Mouse (Mus musculus) myocyte (in vitro differentiated cells): Measurements from ENCODE around the gene Nosip. TPM values are rescaled to one million over a fixed set of nuclear protein-coding genes. Genes with fewer than 3 reads are reported as not detected.

ENCODE experiments used
- H3K27me3 ChIP-seq: one replicate; pipeline ENCODE4 v1.6.1; 2011; ENCODE audit not compliant: control insufficient read depth, insufficient read depth, insufficient read length
- H3K36me3 ChIP-seq: one replicate; pipeline ENCODE4 v1.6.1; 2011; ENCODE audit not compliant: control insufficient read depth, insufficient read depth
- H3K4me2 ChIP-seq: one replicate; pipeline ENCODE4 v1.6.1; 2011; ENCODE audit warnings: low read depth, control low read depth
- H3K4me3 ChIP-seq: one replicate; pipeline ENCODE4 v1.5.1; 2011; ENCODE audit warnings: mild to moderate bottlenecking, control low read depth, moderate library complexity
- H3K79me2 ChIP-seq: one replicate; pipeline ENCODE4 v1.6.1; 2011; ENCODE audit not compliant: control insufficient read depth, insufficient read depth
- H3ac ChIP-seq: one replicate; pipeline ENCODE4 v1.6.1; 2011; ENCODE audit not compliant: control insufficient read depth, insufficient read length
- CEBPB ChIP-seq: IDR thresholded peaks from 2 replicates; pipeline ENCODE4 v1.6.1; 2011; ENCODE audit warnings: mild to moderate bottlenecking, moderate library complexity; ENCODE audit not compliant: poor library complexity, insufficient read depth, severe bottlenecking
- E2F4 ChIP-seq: IDR thresholded peaks from one replicate; pipeline ENCODE4 v1.6.1; 2011; ENCODE audit warnings: mild to moderate bottlenecking, control low read depth, moderate library complexity; ENCODE audit not compliant: insufficient read depth
- MAX ChIP-seq: IDR thresholded peaks from one replicate; pipeline ENCODE4 v1.6.1; 2011; ENCODE audit warnings: low read depth, mild to moderate bottlenecking, control low read depth
- MYOD1 ChIP-seq, 3 experiments: IDR thresholded peaks; one replicate each; pipeline ENCODE4 v1.6.1; 2011; ENCODE audit warnings: control low read depth in 2 of 3, low read depth in 2 of 3, mild to moderate bottlenecking in 2 of 3, moderate library complexity in 1 of 3; ENCODE audit not compliant: insufficient read length in 2 of 3, control insufficient read depth in 1 of 3
- MYOG ChIP-seq, 3 experiments: IDR thresholded peaks; one replicate each; pipeline ENCODE4 v1.6.1; 2011; ENCODE audit warnings: control low read depth in 2 of 3, low read depth in 2 of 3, mild to moderate bottlenecking in 2 of 3; ENCODE audit not compliant: insufficient read length in 2 of 3, control insufficient read depth in 1 of 3, insufficient read depth in 1 of 3
- POLR2A ChIP-seq: IDR thresholded peaks from one replicate; pipeline ENCODE4 v1.6.1; 2011; ENCODE audit warnings: low read depth, mild to moderate bottlenecking, control low read depth, moderate library complexity; ENCODE audit not compliant: insufficient read length
- POLR2AphosphoS2 ChIP-seq: IDR thresholded peaks from one replicate; pipeline ENCODE4 v1.6.1; 2011; ENCODE audit warnings: low read depth, control low read depth; ENCODE audit not compliant: insufficient read length
- REST ChIP-seq: IDR thresholded peaks from one replicate; pipeline ENCODE4 v1.6.1; 2011; ENCODE audit warnings: mild to moderate bottlenecking, control low read depth, moderate library complexity; ENCODE audit not compliant: insufficient read depth, insufficient read length
- SRF ChIP-seq: IDR thresholded peaks from one replicate; pipeline ENCODE4 v1.6.1; 2011; ENCODE audit warnings: low read depth; ENCODE audit not compliant: control insufficient read depth, insufficient read length
- TCF12 ChIP-seq: IDR thresholded peaks from one replicate; pipeline ENCODE4 v1.6.1; 2011; ENCODE audit warnings: mild to moderate bottlenecking, control low read depth; ENCODE audit not compliant: poor library complexity, insufficient read depth, severe bottlenecking
- TCF3 ChIP-seq: IDR thresholded peaks from one replicate; pipeline ENCODE4 v1.6.1; 2011; ENCODE audit warnings: low read depth, control low read depth; ENCODE audit not compliant: insufficient read length
- USF1 ChIP-seq: IDR thresholded peaks from one replicate; pipeline ENCODE4 v1.6.1; 2011; ENCODE audit warnings: low read depth, mild to moderate bottlenecking, control low read depth, moderate library complexity
- polyA plus RNA-seq: library from polyadenylated mRNA; unstranded; fragments of >200 nt; fragmentation: generic; extraction: Trizol; gene quantifications from one replicate; pipeline ENCODE4 v1.2.1, GENCODE M21; 2012; ENCODE audit warnings: missing spikeins

Gene Nosip
- polyA plus RNA-seq, 1 experiment, result 66.1 TPM

GRCm38 (mm10) chr7:45048923-45049657 lies 13.1 kb upstream of the Nosip start:
- Histone ChIP-seq H3K4me3 (no peak overlapping the region), H3ac (no peak overlapping the region), H3K79me2 (peaks cover 13% of the 10 kb centered on the region), H3K4me2 (no peak overlapping the region), H3K27me3 (no peaks in the 10 kb centered on the region), H3K36me3 (peaks cover 4% of the 10 kb centered on the region)
- no peak for TF ChIP-seq REST
- no peak for TF ChIP-seq MAX
- TF ChIP-seq TCF12, result no peak
- no peak for TF ChIP-seq E2F4
- TF ChIP-seq POLR2AphosphoS2, result no peak
- TF ChIP-seq USF1, result no peak
- no peak for TF ChIP-seq CEBPB
- TF ChIP-seq MYOG (IDR thresholded peaks at IDR 0.05; ENCODE audit: control insufficient read depth in 1 of 3, insufficient read depth in 1 of 3, insufficient read length in 2 of 3, low read depth in 2 of 3), result no peak
- no peak for TF ChIP-seq SRF

- Histone ChIP-seq H3K27me3 (no peaks in the 10 kb centered on the region), H3ac (no peak overlapping the region), H3K79me2 (peaks cover 13% of the 10 kb centered on the region), H3K4me2 (peak overlapping the region; percentile 98), H3K36me3 (no peaks in the 10 kb centered on the region), H3K4me3 (peak overlapping the region; percentile 58)
- no peak for TF ChIP-seq USF1
Measured at GRCm38 (mm10) chr7:45050945-45051600, 11.2 kb upstream of the Nosip start.

DNA sequence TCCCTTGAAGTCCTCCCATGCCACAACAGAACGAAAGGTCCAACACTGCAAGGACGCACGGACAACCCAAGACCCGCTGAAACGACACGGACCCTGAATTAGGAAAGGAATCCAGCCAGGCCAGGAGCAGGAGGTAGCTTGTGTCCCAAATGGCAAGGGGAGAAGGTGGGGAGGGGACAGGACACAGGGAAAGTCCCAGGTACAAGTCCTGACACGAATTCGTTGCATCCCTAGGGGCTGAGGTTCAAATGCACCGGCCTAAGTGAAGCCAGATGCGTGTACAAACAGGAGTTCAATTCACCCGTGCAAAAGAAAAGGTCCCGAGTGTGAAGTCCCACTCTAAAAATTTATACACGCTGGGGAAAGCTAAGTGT lies 10.6 kb upstream of the Nosip start:
- no peak for TF ChIP-seq CEBPB
- no peak for TF ChIP-seq E2F4
- TF ChIP-seq REST, result no peak
- TF ChIP-seq TCF12, result no peak
- no peak for TF ChIP-seq USF1
- TF ChIP-seq POLR2AphosphoS2, result no peak
- no peak for TF ChIP-seq POLR2A
- Histone ChIP-seq H3K4me2 (peak overlapping the region; percentile 98), H3K36me3 (no peaks in the 10 kb centered on the region), H3K27me3 (no peaks in the 10 kb centered on the region), H3K79me2 (peaks cover 13% of the 10 kb centered on the region), H3K4me3 (peak overlapping the region; percentile 58), H3ac (peak overlapping the region; percentile 42)

DNA sequence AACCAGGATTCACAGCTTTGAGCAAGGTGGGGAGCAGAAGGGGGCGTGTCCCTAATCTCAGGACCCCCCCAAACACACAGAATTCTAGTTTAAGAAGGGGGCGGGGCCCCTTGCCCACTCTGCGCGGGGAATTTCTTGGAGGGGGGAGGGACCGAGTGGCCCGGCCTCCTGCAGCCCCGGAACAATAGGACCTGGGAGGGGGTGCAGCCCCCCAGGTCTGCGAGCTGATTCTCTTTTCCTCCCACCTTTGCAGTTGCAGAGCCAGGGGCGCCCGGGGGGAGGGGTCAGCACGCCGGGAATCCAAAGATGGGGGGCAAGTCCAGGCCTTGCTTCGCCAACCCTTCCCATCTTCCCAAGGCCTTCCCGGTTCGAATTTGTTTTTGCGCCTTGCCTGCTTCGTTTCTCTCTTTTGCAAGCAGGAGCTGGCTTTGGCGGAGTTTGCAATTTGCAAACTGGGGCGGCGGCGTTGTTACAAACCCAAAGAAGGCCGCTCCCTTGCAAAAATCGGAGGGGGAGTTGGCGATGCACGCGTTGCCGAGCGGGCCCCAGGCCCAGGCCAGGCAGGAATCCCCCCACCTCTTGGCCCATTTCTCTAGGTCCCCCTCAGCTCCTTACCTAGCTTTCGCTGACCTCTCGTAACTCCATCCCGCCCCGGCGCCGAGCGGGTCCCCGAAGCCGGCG lies 9.9 kb upstream of the Nosip start:
- peak overlapping the region; percentile 58 for H3K4me3 ChIP-seq

GRCm38 (mm10) chr7:45052862-45053116 lies 9.4 kb upstream of the Nosip start, which contains the start of gene Prr12:
Prr12 (minus strand) TSS chr7:45052881.
- Histone ChIP-seq H3K36me3 (no peaks in the 10 kb centered on the region), H3K4me3 (peak within 1 kb of the TSS; percentile 58), H3K4me2 (peak within 1 kb of the TSS; percentile 98), H3ac (peak within 1 kb of the TSS; percentile 42), H3K27me3 (no peaks in the 10 kb centered on the region), H3K79me2 (peaks cover 13% of the 10 kb centered on the region)
- no peak for TF ChIP-seq POLR2A
- no peak for TF ChIP-seq SRF
- TF ChIP-seq REST, result no peak

More for the DNA sequence above, 9.9 kb upstream of the Nosip start:
- TF ChIP-seq SRF (no peak), USF1 (no peak), TCF12 (no peak), E2F4 (no peak), TCF3 (no peak), MYOG (IDR thresholded peaks at IDR 0.05; ENCODE audit: control insufficient read depth in 1 of 3, insufficient read depth in 1 of 3, insufficient read length in 2 of 3, low read depth in 2 of 3) (no peak), MYOD1 (IDR thresholded peaks at IDR 0.05; ENCODE audit: control insufficient read depth in 1 of 3, insufficient read length in 2 of 3, low read depth in 2 of 3) (no peak), REST (no peak), POLR2A (no peak), MAX (no peak), CEBPB (no peak), POLR2AphosphoS2 (no peak)
- peak overlapping the region; percentile 98 for H3K4me2 ChIP-seq
- peaks cover 13% of the 10 kb centered on the region for H3K79me2 ChIP-seq
- H3K36me3 ChIP-seq, result no peaks in the 10 kb centered on the region
- H3K27me3 ChIP-seq, result no peaks in the 10 kb centered on the region
- H3ac ChIP-seq, result peak overlapping the region; percentile 42
